Mouse (Mus musculus): ENCODE measurements around the gene Cpvl.

DNA sequence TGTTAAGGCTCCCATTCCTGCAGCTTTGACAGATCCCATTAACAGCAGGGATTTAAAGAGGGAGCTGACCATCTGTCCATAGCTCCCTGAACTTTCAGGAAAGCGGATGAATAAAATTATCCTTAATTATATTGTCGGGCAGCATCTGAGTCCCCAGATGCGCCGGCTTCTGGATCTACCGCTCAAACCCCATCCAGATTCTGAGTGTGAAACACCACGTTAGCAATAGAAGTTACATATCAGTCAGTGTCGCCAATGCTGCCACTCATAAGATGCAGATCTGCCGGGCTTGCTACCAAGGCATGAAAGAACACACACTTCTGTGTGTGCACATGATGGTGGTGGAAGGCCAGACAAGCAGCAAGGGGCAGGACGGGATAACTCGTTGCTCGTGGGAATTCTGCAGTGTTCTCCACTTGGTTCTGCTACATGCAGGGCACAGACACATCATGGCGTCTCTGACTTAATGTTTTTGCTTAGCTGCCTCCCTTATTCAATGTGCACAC, 6.2 kb downstream of the Cpvl start:
- no peak for TF ChIP-seq POLR2A (IDR thresholded peaks at IDR 0.05; ENCODE audit: borderline replicate concordance, insufficient read depth, low read length)
- TF ChIP-seq CTCF (IDR thresholded peaks at IDR 0.05; ENCODE audit: borderline replicate concordance, insufficient read depth, low read depth, low read length), result no peak
